Comparison of ENCODE assay signal across 18 mouse cellular contexts in the genomic region with DNA sequence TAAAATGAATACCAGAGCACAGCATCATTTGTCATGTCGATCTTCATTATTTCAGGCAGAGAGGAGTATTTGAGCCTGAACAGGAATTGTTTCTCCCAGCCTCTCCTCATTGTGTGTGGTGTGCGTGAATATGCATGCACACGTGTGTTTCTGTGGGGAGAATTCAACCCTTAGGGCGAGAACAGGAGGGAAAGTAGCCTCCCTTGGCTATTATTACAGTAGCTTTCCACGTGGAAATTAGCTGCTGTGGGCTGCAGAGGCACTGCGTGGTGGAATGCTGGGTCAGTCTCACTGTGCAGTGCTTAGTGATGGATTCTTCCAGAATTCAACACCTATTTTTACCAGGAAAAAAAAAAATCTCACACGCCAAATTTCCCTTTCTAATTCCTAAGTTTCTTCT.
DNase-seq lines count a peak whose midpoint lies in the region; ATAC-seq lines count a peak whose summit lies in the region.
"Had no signal": no experiment of that assay in that cellular context is flagged by ENCODE, and none has a peak within 500 bp of the region (broad histone marks: within the 10 kb centered on the region; RNA-seq: fewer than 3 reads in every experiment).

No protein-coding gene starts in this region.

- H3K4me1 ChIP-seq in forebrain, embryonic 13.5 days = peaks cover 33% of the 10 kb centered on the region
- no peaks in the 10 kb centered on the region; the same call in 1 of the 2 replicates for H3K4me1 ChIP-seq in forebrain, embryonic 11.5 days (replicated peaks; ENCODE audit: control insufficient read depth, insufficient read depth, low read length)
- peaks cover 31% of the 10 kb centered on the region for H3K4me1 ChIP-seq in midbrain, embryonic 15.5 days
- H3K4me1 ChIP-seq: heart, embryonic 10.5 days; liver, embryonic 15.5 days had no signal

- H3K9me3 ChIP-seq in forebrain, embryonic 13.5 days (replicated peaks) = no peaks in the 10 kb centered on the region
- no peaks in the 10 kb centered on the region for H3K9me3 ChIP-seq in forebrain, embryonic 11.5 days (ENCODE audit: control insufficient read depth, low read length)
- H3K9me3 ChIP-seq in midbrain, embryonic 15.5 days = no peaks in the 10 kb centered on the region
- H3K9me3 ChIP-seq: G1E; heart, embryonic 10.5 days; liver, embryonic 15.5 days had no signal

- no peak overlapping the region for H3K4me2 ChIP-seq in forebrain, embryonic 13.5 days
- H3K4me2 ChIP-seq in forebrain, embryonic 11.5 days (ENCODE audit: low read depth, low read length, severe bottlenecking) = no peak overlapping the region
- peak overlapping the region; percentile 16; the same call in 1 of the 2 replicates for H3K4me2 ChIP-seq in midbrain, embryonic 15.5 days
- H3K4me2 ChIP-seq: liver, embryonic 15.5 days had no signal

- no peak overlapping the region for H3K9ac ChIP-seq in forebrain, embryonic 13.5 days
- no peak overlapping the region for H3K9ac ChIP-seq in forebrain, embryonic 11.5 days (ENCODE audit: low read length)
- 0 out of 2 replicates have a peak overlapping the region, but pooled peaks have one; percentile 16 for H3K9ac ChIP-seq in midbrain, embryonic 15.5 days
- H3K9ac ChIP-seq: liver, embryonic 15.5 days had no signal

- H3K4me3 ChIP-seq in forebrain, embryonic 13.5 days = no peak overlapping the region
- H3K4me3 ChIP-seq in forebrain, embryonic 11.5 days (ENCODE audit: low read depth, low read length) = no peak overlapping the region
- no peak overlapping the region for H3K4me3 ChIP-seq in midbrain, embryonic 15.5 days
- H3K4me3 ChIP-seq: gastrocnemius, adult 2 months; heart, embryonic 10.5 days; liver, embryonic 15.5 days had no signal

- H3K36me3 ChIP-seq in forebrain, embryonic 13.5 days (ENCODE audit: poor library complexity, severe bottlenecking) = no peaks in the 10 kb centered on the region
- no peaks in the 10 kb centered on the region for H3K36me3 ChIP-seq in forebrain, embryonic 11.5 days (ENCODE audit: control insufficient read depth, insufficient read depth, low read length)
- H3K36me3 ChIP-seq in midbrain, embryonic 15.5 days (replicated peaks) = no peaks in the 10 kb centered on the region
- H3K36me3 ChIP-seq: G1E; heart, embryonic 10.5 days; liver, embryonic 15.5 days had no signal

- 34% methylated on average over 7 of the region's 7 CpGs for WGBS in forebrain, embryonic 13.5 days
- 54% methylated on average over 7 of the region's 7 CpGs for WGBS in forebrain, embryonic 11.5 days
- WGBS in midbrain, embryonic 15.5 days = 28% methylated on average over 7 of the region's 7 CpGs

- H3K27me3 ChIP-seq in forebrain, embryonic 13.5 days = no peaks in the 10 kb centered on the region
- H3K27me3 ChIP-seq in forebrain, embryonic 11.5 days (ENCODE audit: control insufficient read depth, insufficient read depth, low read length) = no peaks in the 10 kb centered on the region
- no peaks in the 10 kb centered on the region for H3K27me3 ChIP-seq in midbrain, embryonic 15.5 days (replicated peaks)
- H3K27me3 ChIP-seq: liver, embryonic 15.5 days had no signal

- DNase-seq in forebrain, embryonic 11.5 days (ENCODE audit: low spot score) = no peak
- DNase-seq in retina, postnatal 1 day = peak; percentile 8
- DNase-seq in retina, embryonic 14.5 days (ENCODE audit: low spot score) = no peak
- DNase-seq in adrenal gland, postnatal 14 days = no peak
- no peak for DNase-seq in urinary bladder, postnatal 25 days (ENCODE audit: low spot score)
- DNase-seq: adrenal gland, postnatal 25 days; cerebellum, adult 11-12 months; cerebellum, postnatal 25 days; gastrocnemius, adult 2 months; kidney, adult 11 months; right cerebral cortex, postnatal 4 days had no signal

- ATAC-seq in forebrain, embryonic 13.5 days = no peak; the same call in none of the 2 replicates
- no peak for ATAC-seq in forebrain, embryonic 11.5 days (replicated peaks; ENCODE audit: low FRiP score)
- peak; percentile 64 for ATAC-seq in midbrain, embryonic 15.5 days (replicated peaks)
- ATAC-seq: activated CD4-positive, CD25-positive, alpha-beta regulatory T cell, adult 4 months had no signal

- peak overlapping the region; percentile 42; the same call in 1 of the 2 replicates for H3K27ac ChIP-seq in forebrain, embryonic 13.5 days
- no peak overlapping the region for H3K27ac ChIP-seq in forebrain, embryonic 11.5 days (ENCODE audit: low read depth, low read length)
- H3K27ac ChIP-seq in midbrain, embryonic 15.5 days = peak overlapping the region; percentile 80
- H3K27ac ChIP-seq: gastrocnemius, adult 2 months; heart, embryonic 10.5 days; liver, embryonic 15.5 days; stomach, postnatal 0 days had no signal
